Mouse (Mus musculus): ENCODE data around the gene Ralgps2. TPM values are rescaled to one million over a fixed set of nuclear protein-coding genes. Genes with fewer than 3 reads are reported as not detected.

Gene Ralgps2
- polyA plus RNA-seq, 1 experiment from 2014 or later, result 41.3 TPM

GRCm38 (mm10) chr1:156870028-156870427 lies 69.4 kb downstream of the Ralgps2 start:
- H3K4me2 ChIP-seq (replicated peaks), result no peak overlapping the region
- no peaks in the 10 kb centered on the region for H3K9me3 ChIP-seq
- 74% methylated on average over 5 of the region's 5 CpGs for WGBS
- H3K27ac ChIP-seq, result no peak overlapping the region
- no peak overlapping the region for H3K4me3 ChIP-seq (replicated peaks)
- no peak for ATAC-seq
- H3K9ac ChIP-seq, result no peak overlapping the region
- H3K27me3 ChIP-seq (replicated peaks), result no peaks in the 10 kb centered on the region
- H3K4me1 ChIP-seq (replicated peaks), result 0 out of 2 replicates have a peak, but pooled peaks cover 4% of the 10 kb centered on the region
- H3K36me3 ChIP-seq, result no peaks in the 10 kb centered on the region

- peak overlapping the region; percentile 24; the same call in 1 of the 2 replicates for H3K27ac ChIP-seq
- no peak overlapping the region for H3K9ac ChIP-seq
- H3K36me3 ChIP-seq, result no peaks in the 10 kb centered on the region
- peaks cover 11% of the 10 kb centered on the region; the same call in 1 of the 2 replicates for H3K4me1 ChIP-seq (replicated peaks)
- peak; percentile 74 for ATAC-seq
- 40% methylated on average over 3 of the region's 3 CpGs for WGBS
- no peaks in the 10 kb centered on the region for H3K27me3 ChIP-seq (replicated peaks)
- H3K9me3 ChIP-seq, result no peaks in the 10 kb centered on the region
- H3K4me3 ChIP-seq (replicated peaks), result no peak overlapping the region
- H3K4me2 ChIP-seq (replicated peaks), result no peak overlapping the region
These were observed 75.2 kb downstream of the Ralgps2 start for GRCm38 (mm10) chr1:156864240-156864639.

GRCm38 (mm10) chr1:156863726-156864125 lies 75.7 kb downstream of the Ralgps2 start:
- ATAC-seq, result no peak
- Histone ChIP-seq H3K4me1 (replicated peaks) (peaks cover 11% of the 10 kb centered on the region; the same call in 1 of the 2 replicates), H3K27ac (peak overlapping the region; percentile 24; the same call in 1 of the 2 replicates), H3K4me3 (replicated peaks) (no peak overlapping the region), H3K9ac (no peak overlapping the region), H3K27me3 (replicated peaks) (no peaks in the 10 kb centered on the region), H3K4me2 (replicated peaks) (no peak overlapping the region), H3K36me3 (no peaks in the 10 kb centered on the region), H3K9me3 (no peaks in the 10 kb centered on the region)
- WGBS, result 53% methylated on average over 3 of the region's 3 CpGs

- Histone ChIP-seq H3K4me1 (replicated peaks) (peaks cover 8% of the 10 kb centered on the region; the same call in 1 of the 2 replicates), H3K4me2 (replicated peaks) (no peak overlapping the region), H3K36me3 (no peaks in the 10 kb centered on the region), H3K4me3 (replicated peaks) (no peak overlapping the region), H3K27me3 (replicated peaks) (no peaks in the 10 kb centered on the region), H3K27ac (no peak overlapping the region), H3K9ac (no peak overlapping the region), H3K9me3 (no peaks in the 10 kb centered on the region)
- 39% methylated on average over 4 of the region's 4 CpGs for WGBS
- ATAC-seq, result peak; percentile 81
These were observed 77.9 kb downstream of the Ralgps2 start for GRCm38 (mm10) chr1:156861475-156862043.

GRCm38 (mm10) chr1:156860266-156860665 lies 79.2 kb downstream of the Ralgps2 start:
- Histone ChIP-seq H3K4me1 (replicated peaks) (peaks cover 8% of the 10 kb centered on the region; the same call in 1 of the 2 replicates), H3K27me3 (replicated peaks) (no peaks in the 10 kb centered on the region), H3K9me3 (no peaks in the 10 kb centered on the region), H3K4me3 (replicated peaks) (no peak overlapping the region), H3K36me3 (no peaks in the 10 kb centered on the region), H3K4me2 (replicated peaks) (no peak overlapping the region), H3K9ac (no peak overlapping the region), H3K27ac (no peak overlapping the region)
- no peak for ATAC-seq
- WGBS, result 80% methylated on average over 8 of the region's 8 CpGs

- Histone ChIP-seq H3K27me3 (replicated peaks) (no peaks in the 10 kb centered on the region), H3K4me1 (replicated peaks) (peaks cover 8% of the 10 kb centered on the region; the same call in 1 of the 2 replicates), H3K4me3 (replicated peaks) (no peak overlapping the region), H3K9ac (no peak overlapping the region), H3K4me2 (replicated peaks) (no peak overlapping the region), H3K36me3 (no peaks in the 10 kb centered on the region), H3K27ac (no peak overlapping the region), H3K9me3 (no peaks in the 10 kb centered on the region)
- WGBS, result 54% methylated on average over 2 of the region's 2 CpGs
- ATAC-seq, result no peak
These were observed 79.6 kb downstream of the Ralgps2 start for GRCm38 (mm10) chr1:156859711-156860250.

- 97% methylated on average over 2 of the region's 2 CpGs for WGBS
These were observed 80.3 kb downstream of the Ralgps2 start for GRCm38 (mm10) chr1:156859156-156859555.

GRCm38 (mm10) chr1:156856666-156857065 lies 82.8 kb downstream of the Ralgps2 start:
- Histone ChIP-seq H3K4me2 (replicated peaks) (no peak overlapping the region), H3K27me3 (replicated peaks) (no peaks in the 10 kb centered on the region), H3K4me1 (replicated peaks) (no peaks in the 10 kb centered on the region; the same call in 1 of the 2 replicates), H3K9ac (no peak overlapping the region), H3K4me3 (replicated peaks) (no peak overlapping the region), H3K27ac (no peak overlapping the region), H3K36me3 (no peaks in the 10 kb centered on the region), H3K9me3 (no peaks in the 10 kb centered on the region)
- ATAC-seq, result no peak
- WGBS, result 71% methylated on average over 2 of the region's 2 CpGs

More at GRCm38 (mm10) chr1:156859156-156859555, 80.3 kb downstream of the Ralgps2 start:
- Histone ChIP-seq H3K4me3 (replicated peaks) (no peak overlapping the region), H3K27ac (no peak overlapping the region), H3K4me1 (replicated peaks) (peaks cover 8% of the 10 kb centered on the region; the same call in 1 of the 2 replicates), H3K9ac (no peak overlapping the region), H3K4me2 (replicated peaks) (no peak overlapping the region), H3K36me3 (no peaks in the 10 kb centered on the region), H3K9me3 (no peaks in the 10 kb centered on the region), H3K27me3 (replicated peaks) (no peaks in the 10 kb centered on the region)
- no peak for ATAC-seq

- Histone ChIP-seq H3K9ac (no peak overlapping the region), H3K4me1 (replicated peaks) (no peaks in the 10 kb centered on the region; the same call in 1 of the 2 replicates), H3K9me3 (no peaks in the 10 kb centered on the region), H3K27ac (no peak overlapping the region), H3K27me3 (replicated peaks) (no peaks in the 10 kb centered on the region), H3K36me3 (no peaks in the 10 kb centered on the region), H3K4me2 (replicated peaks) (no peak overlapping the region), H3K4me3 (replicated peaks) (no peak overlapping the region)
- ATAC-seq, result 0 out of 2 replicates have a peak, but pooled peaks have one; percentile 17
- WGBS, result 61% methylated on average over 4 of the region's 4 CpGs
These were observed 84.9 kb downstream of the Ralgps2 start for GRCm38 (mm10) chr1:156854558-156854957.

GRCm38 (mm10) chr1:156852872-156853271 lies 86.6 kb downstream of the Ralgps2 start:
- no peak overlapping the region for H3K9ac ChIP-seq
- H3K4me2 ChIP-seq (replicated peaks), result no peak overlapping the region
- H3K27me3 ChIP-seq (replicated peaks), result no peaks in the 10 kb centered on the region
- H3K4me3 ChIP-seq (replicated peaks), result no peak overlapping the region
- H3K36me3 ChIP-seq, result no peaks in the 10 kb centered on the region
- H3K9me3 ChIP-seq, result no peaks in the 10 kb centered on the region
- no peak for ATAC-seq
- WGBS, result 62% methylated on average over 5 of the region's 5 CpGs
- no peaks in the 10 kb centered on the region; the same call in 1 of the 2 replicates for H3K4me1 ChIP-seq (replicated peaks)
- peak overlapping the region; percentile 20 for H3K27ac ChIP-seq

GRCm38 (mm10) chr1:156852409-156852808 lies 87.0 kb downstream of the Ralgps2 start:
- Histone ChIP-seq H3K9me3 (no peaks in the 10 kb centered on the region), H3K27me3 (replicated peaks) (no peaks in the 10 kb centered on the region), H3K9ac (no peak overlapping the region), H3K4me2 (replicated peaks) (no peak overlapping the region), H3K36me3 (no peaks in the 10 kb centered on the region), H3K4me3 (replicated peaks) (no peak overlapping the region), H3K4me1 (replicated peaks) (no peaks in the 10 kb centered on the region; the same call in 1 of the 2 replicates), H3K27ac (peak overlapping the region; percentile 49)
- 42% methylated on average over 9 of the region's 9 CpGs for WGBS
- ATAC-seq, result peak; percentile 53

GRCm38 (mm10) chr1:156847098-156847497 lies 92.3 kb downstream of the Ralgps2 start:
- no peak overlapping the region for H3K9ac ChIP-seq
- 51% methylated on average over 4 of the region's 4 CpGs for WGBS
- H3K4me2 ChIP-seq (replicated peaks), result no peak overlapping the region
- ATAC-seq, result no peak
- no peaks in the 10 kb centered on the region for H3K27me3 ChIP-seq (replicated peaks)
- H3K4me1 ChIP-seq (replicated peaks), result 0 out of 2 replicates have a peak, but pooled peaks cover 3% of the 10 kb centered on the region
- H3K36me3 ChIP-seq, result no peaks in the 10 kb centered on the region
- H3K4me3 ChIP-seq (replicated peaks), result no peak overlapping the region
- H3K27ac ChIP-seq, result no peak overlapping the region
- no peaks in the 10 kb centered on the region for H3K9me3 ChIP-seq

Measured in intestine, embryonic 15.5 days (tissue).